Mouse (Mus musculus): Measurements from ENCODE around the gene Adcy2. TPM values are rescaled to one million over a fixed set of nuclear protein-coding genes. Genes with fewer than 3 reads are reported as not detected.

The Adcy2 gene
- polyA plus RNA-seq, 1 experiment from 2014 or later: 4.8 TPM

- Histone ChIP-seq H3K4me2 (replicated peaks) (no peak overlapping the region), H3K27ac (no peak overlapping the region), H3K4me1 (replicated peaks) (no peaks in the 10 kb centered on the region), H3K4me3 (replicated peaks) (no peak overlapping the region), H3K36me3 (no peaks in the 10 kb centered on the region), H3K27me3 (replicated peaks) (no peaks in the 10 kb centered on the region), H3K9ac (no peak overlapping the region), H3K9me3 (no peaks in the 10 kb centered on the region)
- 84% methylated on average over 6 of the region's 6 CpGs for WGBS
- no peak for ATAC-seq
Observed at GRCm38 (mm10) chr13:68707296-68707747, 292.0 kb downstream of the Adcy2 start.

GRCm38 (mm10) chr13:68684919-68685318, 314.4 kb downstream of the Adcy2 start:
- Histone ChIP-seq H3K4me1 (replicated peaks) (no peaks in the 10 kb centered on the region), H3K4me2 (replicated peaks) (no peak overlapping the region), H3K27ac (no peak overlapping the region), H3K9me3 (no peaks in the 10 kb centered on the region), H3K9ac (no peak overlapping the region), H3K4me3 (replicated peaks) (no peak overlapping the region), H3K27me3 (replicated peaks) (no peaks in the 10 kb centered on the region), H3K36me3 (no peaks in the 10 kb centered on the region)
- ATAC-seq: no peak
- 73% methylated on average over 2 of the region's 2 CpGs for WGBS

- H3K9ac ChIP-seq: no peak overlapping the region
- H3K27me3 ChIP-seq (replicated peaks): no peaks in the 10 kb centered on the region
- no peak overlapping the region for H3K27ac ChIP-seq
- WGBS: 74% methylated on average over 1 of the region's 1 CpGs
- no peaks in the 10 kb centered on the region for H3K9me3 ChIP-seq
- no peak overlapping the region for H3K4me2 ChIP-seq (replicated peaks)
- H3K36me3 ChIP-seq: no peaks in the 10 kb centered on the region
- H3K4me1 ChIP-seq (replicated peaks): no peaks in the 10 kb centered on the region
- ATAC-seq: no peak
- H3K4me3 ChIP-seq (replicated peaks): no peak overlapping the region
Observed at GRCm38 (mm10) chr13:68680429-68680828, 318.9 kb downstream of the Adcy2 start.

GRCm38 (mm10) chr13:68642786-68643185, 356.6 kb downstream of the Adcy2 start:
- Histone ChIP-seq H3K27me3 (replicated peaks) (no peaks in the 10 kb centered on the region), H3K9me3 (no peaks in the 10 kb centered on the region), H3K36me3 (no peaks in the 10 kb centered on the region), H3K4me1 (replicated peaks) (no peaks in the 10 kb centered on the region), H3K27ac (no peak overlapping the region), H3K4me3 (replicated peaks) (no peak overlapping the region), H3K9ac (no peak overlapping the region), H3K4me2 (replicated peaks) (no peak overlapping the region)
- WGBS: 96% methylated on average over 1 of the region's 1 CpGs
- ATAC-seq: no peak

- H3K36me3 ChIP-seq: no peaks in the 10 kb centered on the region
- no peak overlapping the region for H3K4me2 ChIP-seq (replicated peaks)
- H3K4me1 ChIP-seq (replicated peaks): no peaks in the 10 kb centered on the region
- H3K27ac ChIP-seq: no peak overlapping the region
- no peaks in the 10 kb centered on the region for H3K9me3 ChIP-seq
- WGBS: 82% methylated on average over 3 of the region's 3 CpGs
- no peak overlapping the region for H3K4me3 ChIP-seq (replicated peaks)
- H3K27me3 ChIP-seq (replicated peaks): no peaks in the 10 kb centered on the region
- H3K9ac ChIP-seq: no peak overlapping the region
- no peak for ATAC-seq
Observed at GRCm38 (mm10) chr13:68627041-68627440, 372.3 kb downstream of the Adcy2 start.

GRCm38 (mm10) chr13:68622792-68623191, 376.5 kb downstream of the Adcy2 start:
- no peaks in the 10 kb centered on the region for H3K36me3 ChIP-seq
- WGBS: 62% methylated on average over 6 of the region's 6 CpGs

GRCm38 (mm10) chr13:68607652-68608405, 391.5 kb downstream of the Adcy2 start:
- Histone ChIP-seq H3K4me1 (replicated peaks) (peaks cover 9% of the 10 kb centered on the region; the same call in 1 of the 2 replicates), H3K36me3 (no peaks in the 10 kb centered on the region), H3K9ac (no peak overlapping the region), H3K9me3 (no peaks in the 10 kb centered on the region), H3K27me3 (replicated peaks) (no peaks in the 10 kb centered on the region), H3K27ac (no peak overlapping the region), H3K4me3 (replicated peaks) (peak overlapping the region; percentile 17), H3K4me2 (replicated peaks) (peak overlapping the region; percentile 49)
- peak; percentile 47; the same call in 1 of the 2 replicates for ATAC-seq
- WGBS: 39% methylated on average over 21 of the region's 21 CpGs

More at GRCm38 (mm10) chr13:68622792-68623191, 376.5 kb downstream of the Adcy2 start:
- no peak for ATAC-seq
- no peak overlapping the region for H3K27ac ChIP-seq
- H3K4me3 ChIP-seq (replicated peaks): no peak overlapping the region
- no peak overlapping the region for H3K4me2 ChIP-seq (replicated peaks)
- no peaks in the 10 kb centered on the region for H3K4me1 ChIP-seq (replicated peaks)
- no peaks in the 10 kb centered on the region for H3K27me3 ChIP-seq (replicated peaks)
- no peaks in the 10 kb centered on the region for H3K9me3 ChIP-seq
- no peak overlapping the region for H3K9ac ChIP-seq

- ATAC-seq: peak; percentile 90
- WGBS: 0% methylated on average over 8 of the region's 11 CpGs
- H3K4me1 ChIP-seq (replicated peaks): peaks cover 9% of the 10 kb centered on the region; the same call in 1 of the 2 replicates
- H3K9ac ChIP-seq: no peak overlapping the region
- no peak overlapping the region for H3K27ac ChIP-seq
- H3K27me3 ChIP-seq (replicated peaks): no peaks in the 10 kb centered on the region
- peak overlapping the region; percentile 58 for H3K4me2 ChIP-seq (replicated peaks)
- peak overlapping the region; percentile 25 for H3K4me3 ChIP-seq (replicated peaks)
- no peaks in the 10 kb centered on the region for H3K9me3 ChIP-seq
- no peaks in the 10 kb centered on the region for H3K36me3 ChIP-seq
Observed at GRCm38 (mm10) chr13:68605689-68606126, 393.6 kb downstream of the Adcy2 start.

- H3K9me3 ChIP-seq: no peaks in the 10 kb centered on the region
- H3K36me3 ChIP-seq: no peaks in the 10 kb centered on the region
- no peaks in the 10 kb centered on the region for H3K27me3 ChIP-seq (replicated peaks)
- no peak for ATAC-seq
- no peak overlapping the region for H3K9ac ChIP-seq
- peaks cover 5% of the 10 kb centered on the region; the same call in 1 of the 2 replicates for H3K4me1 ChIP-seq (replicated peaks)
- H3K4me2 ChIP-seq (replicated peaks): no peak overlapping the region
- H3K4me3 ChIP-seq (replicated peaks): no peak overlapping the region
- WGBS: 79% methylated on average over 6 of the region's 6 CpGs
- H3K27ac ChIP-seq: no peak overlapping the region
Observed at GRCm38 (mm10) chr13:68603085-68603484, 396.3 kb downstream of the Adcy2 start.

GRCm38 (mm10) chr13:68601184-68601583, 398.2 kb downstream of the Adcy2 start:
- 16% methylated on average over 6 of the region's 6 CpGs for WGBS
- Histone ChIP-seq H3K27me3 (replicated peaks) (no peaks in the 10 kb centered on the region), H3K36me3 (no peaks in the 10 kb centered on the region), H3K4me2 (replicated peaks) (no peak overlapping the region), H3K4me3 (replicated peaks) (no peak overlapping the region), H3K27ac (no peak overlapping the region), H3K4me1 (replicated peaks) (peaks cover 4% of the 10 kb centered on the region; the same call in 1 of the 2 replicates), H3K9ac (no peak overlapping the region), H3K9me3 (no peaks in the 10 kb centered on the region)
- no peak for ATAC-seq

- Histone ChIP-seq H3K9me3 (no peaks in the 10 kb centered on the region), H3K27me3 (replicated peaks) (no peaks in the 10 kb centered on the region), H3K4me1 (replicated peaks) (no peaks in the 10 kb centered on the region), H3K4me2 (replicated peaks) (no peak overlapping the region), H3K4me3 (replicated peaks) (no peak overlapping the region), H3K9ac (no peak overlapping the region), H3K27ac (no peak overlapping the region), H3K36me3 (no peaks in the 10 kb centered on the region)
- ATAC-seq: no peak
Observed at GRCm38 (mm10) chr13:68598953-68599352, 400.4 kb downstream of the Adcy2 start.

- peak overlapping the region; percentile 53 for H3K4me2 ChIP-seq (replicated peaks)
- H3K27ac ChIP-seq: no peak overlapping the region
- WGBS: 10% methylated on average over 13 of the region's 13 CpGs
- H3K9me3 ChIP-seq: no peaks in the 10 kb centered on the region
- no peak overlapping the region for H3K9ac ChIP-seq
- no peaks in the 10 kb centered on the region for H3K4me1 ChIP-seq (replicated peaks)
- H3K27me3 ChIP-seq (replicated peaks): no peaks in the 10 kb centered on the region
- H3K36me3 ChIP-seq: peaks cover 4% of the 10 kb centered on the region
- ATAC-seq: peak; percentile 96
- H3K4me3 ChIP-seq (replicated peaks): peak overlapping the region; percentile 19
Observed at GRCm38 (mm10) chr13:68597667-68598066, 401.7 kb downstream of the Adcy2 start.

GRCm38 (mm10) chr13:68597199-68597598, 402.1 kb downstream of the Adcy2 start, which contains the start of gene 1700001L19Rik:
Gene 1700001L19Rik, plus strand, starts transcription at chr13:68597421.
- peak within 1 kb of the TSS; percentile 19 for H3K4me3 ChIP-seq (replicated peaks)
- no peaks in the 10 kb centered on the region for H3K27me3 ChIP-seq (replicated peaks)
- WGBS: 10% methylated on average over 10 of the region's 10 CpGs
- peak within 1 kb of the TSS; percentile 53 for H3K4me2 ChIP-seq (replicated peaks)
- H3K4me1 ChIP-seq (replicated peaks): no peaks in the 10 kb centered on the region
- H3K9me3 ChIP-seq: no peaks in the 10 kb centered on the region
- peaks cover 5% of the 10 kb centered on the region for H3K36me3 ChIP-seq
- no peak within 1 kb of the TSS for H3K9ac ChIP-seq
- H3K27ac ChIP-seq: no peak within 1 kb of the TSS
- ATAC-seq: peak; percentile 32
